Mouse (Mus musculus): ENCODE results near the gene Trp53inp2. TPM values are rescaled to one million over a fixed set of nuclear protein-coding genes. Genes with fewer than 3 reads are reported as not detected.

The Trp53inp2 gene
- total RNA-seq, 2 experiments from 2014 or later, result 109 to 111 TPM

GRCm38 (mm10) chr2:155372451-155372850, 8.4 kb upstream of the Trp53inp2 start:
- Histone ChIP-seq H3K4me3 (no peak overlapping the region), H3K27ac (no peak overlapping the region)
- DNase-seq (ENCODE audit: low spot score in 2 of 2), result no peak
- no peak for TF ChIP-seq CTCF (conservative IDR thresholded peaks at IDR 0.05)

- no peak for DNase-seq (ENCODE audit: low spot score in 2 of 2)
- H3K4me3 ChIP-seq, result no peak overlapping the region
- no peak for TF ChIP-seq CTCF (conservative IDR thresholded peaks at IDR 0.05)
- H3K27ac ChIP-seq, result no peak overlapping the region
Measured at GRCm38 (mm10) chr2:155373302-155373701, 7.6 kb upstream of the Trp53inp2 start.

- Histone ChIP-seq H3K4me3 (no peak overlapping the region), H3K27ac (no peak overlapping the region)
- no peak for DNase-seq (ENCODE audit: low spot score in 2 of 2)
- TF ChIP-seq CTCF (conservative IDR thresholded peaks at IDR 0.05), result no peak
Measured at GRCm38 (mm10) chr2:155373886-155374285, 7.0 kb upstream of the Trp53inp2 start.

GRCm38 (mm10) chr2:155374521-155374920, 6.3 kb upstream of the Trp53inp2 start:
- DNase-seq (ENCODE audit: low spot score in 2 of 2), result no peak
- no peak for TF ChIP-seq CTCF (conservative IDR thresholded peaks at IDR 0.05)
- Histone ChIP-seq H3K4me3 (no peak overlapping the region), H3K27ac (no peak overlapping the region)

GRCm38 (mm10) chr2:155376191-155376590, 4.7 kb upstream of the Trp53inp2 start:
- Histone ChIP-seq H3K27ac (no peak overlapping the region), H3K4me3 (no peak overlapping the region)
- no peak for TF ChIP-seq CTCF (conservative IDR thresholded peaks at IDR 0.05)
- no peak for DNase-seq (ENCODE audit: low spot score in 2 of 2)

- peak overlapping the region; percentile 100 for H3K27ac ChIP-seq
- TF ChIP-seq CTCF (conservative IDR thresholded peaks at IDR 0.05), result no peak
- DNase-seq (ENCODE audit: low spot score in 2 of 2), result no peak
- H3K4me3 ChIP-seq, result peak overlapping the region; percentile 100
Measured at GRCm38 (mm10) chr2:155381060-155381437, 190 bp downstream of the Trp53inp2 start.

- TF ChIP-seq CTCF (conservative IDR thresholded peaks at IDR 0.05), result 0 out of 2 replicates have a peak, but pooled peaks have one; percentile 4
- DNase-seq (ENCODE audit: low spot score in 2 of 2), result peak; percentile 95 to 99
- peak overlapping the region; percentile 100 for H3K27ac ChIP-seq
- peak overlapping the region; percentile 100 for H3K4me3 ChIP-seq
Measured at GRCm38 (mm10) chr2:155381643-155382331, 928 bp downstream of the Trp53inp2 start.

DNA sequence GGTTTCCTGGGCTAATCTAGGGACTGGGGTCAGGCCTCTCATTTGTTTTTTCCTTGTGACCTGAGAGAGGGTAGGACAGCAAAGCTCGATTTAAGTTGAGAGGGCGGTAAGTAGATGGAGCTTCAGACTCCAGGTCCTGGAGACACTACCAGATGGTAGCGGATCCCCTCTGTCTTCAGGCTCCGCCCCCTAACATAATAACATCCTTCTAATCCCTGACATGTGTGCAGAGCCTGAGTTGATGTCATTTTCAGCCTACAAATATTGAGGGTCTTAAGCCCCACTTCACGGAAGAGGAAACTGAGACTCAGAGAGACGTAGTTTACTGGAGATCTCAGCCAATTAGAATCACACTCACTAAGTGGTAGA, 1.5 kb downstream of the Trp53inp2 start:
- no peak for TF ChIP-seq CTCF (conservative IDR thresholded peaks at IDR 0.05)
- peak overlapping the region; percentile 100 for H3K4me3 ChIP-seq

DNA sequence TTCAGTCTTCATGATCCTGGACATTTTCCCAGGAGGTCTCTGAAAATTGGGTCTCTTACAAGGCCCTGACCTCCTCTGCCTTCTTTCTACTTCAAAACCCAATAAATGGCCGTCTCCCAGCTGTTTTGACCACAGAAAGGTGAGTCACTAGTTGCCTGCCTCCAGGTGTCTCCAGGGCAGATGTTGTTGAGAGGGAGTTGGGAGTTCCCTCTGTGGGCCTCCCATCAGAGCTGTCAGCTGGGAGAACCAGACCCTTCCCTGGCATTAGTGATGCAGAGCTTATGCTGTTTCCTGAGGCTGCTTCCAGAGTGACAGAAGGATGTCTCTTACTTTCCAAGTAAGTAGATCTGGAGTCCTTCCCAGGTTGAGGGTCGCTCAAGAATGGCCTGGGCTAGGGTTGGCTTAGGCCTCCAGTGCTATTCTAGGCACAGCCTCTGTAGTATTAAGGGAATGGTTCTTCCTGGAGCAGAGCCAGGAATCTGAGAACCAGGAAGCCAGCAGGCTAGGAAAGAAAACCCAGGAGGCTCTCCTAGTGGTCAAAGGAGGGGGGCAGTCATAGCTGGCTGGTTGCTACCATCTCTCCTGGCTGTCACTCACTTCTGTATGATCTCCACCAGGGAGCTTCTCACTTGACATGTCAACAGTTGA, 2.1 kb downstream of the Trp53inp2 start:
- peak in 1 of 2 experiments; percentile 27 for DNase-seq (ENCODE audit: low spot score in 2 of 2)
- Histone ChIP-seq H3K4me3 (peak overlapping the region; percentile 100), H3K27ac (peak overlapping the region; percentile 100)
- peak; percentile 57 for TF ChIP-seq CTCF (conservative IDR thresholded peaks at IDR 0.05)

More for the DNA sequence above, 1.5 kb downstream of the Trp53inp2 start:
- no peak for DNase-seq (ENCODE audit: low spot score in 2 of 2)
- peak overlapping the region; percentile 100 for H3K27ac ChIP-seq

GRCm38 (mm10) chr2:155385090-155385489, 4.2 kb downstream of the Trp53inp2 start:
- no peak overlapping the region for H3K27ac ChIP-seq
- no peak overlapping the region for H3K4me3 ChIP-seq
- peak; percentile 82 to 83 for DNase-seq (ENCODE audit: low spot score in 2 of 2)
- peak; percentile 91 for TF ChIP-seq CTCF (conservative IDR thresholded peaks at IDR 0.05)

- H3K4me3 ChIP-seq, result no peak overlapping the region
- peak overlapping the region; percentile 55 for H3K27ac ChIP-seq
- TF ChIP-seq CTCF (conservative IDR thresholded peaks at IDR 0.05), result no peak
- DNase-seq (ENCODE audit: low spot score in 2 of 2), result no peak
Measured at GRCm38 (mm10) chr2:155385731-155386533, 5.1 kb downstream of the Trp53inp2 start.

GRCm38 (mm10) chr2:155386534-155386899, 5.7 kb downstream of the Trp53inp2 start:
- no peak overlapping the region for H3K4me3 ChIP-seq
- TF ChIP-seq CTCF (conservative IDR thresholded peaks at IDR 0.05), result no peak
- H3K27ac ChIP-seq, result peak overlapping the region; percentile 55
- DNase-seq (ENCODE audit: low spot score in 2 of 2), result peak in 1 of 2 experiments; percentile 26

DNA sequence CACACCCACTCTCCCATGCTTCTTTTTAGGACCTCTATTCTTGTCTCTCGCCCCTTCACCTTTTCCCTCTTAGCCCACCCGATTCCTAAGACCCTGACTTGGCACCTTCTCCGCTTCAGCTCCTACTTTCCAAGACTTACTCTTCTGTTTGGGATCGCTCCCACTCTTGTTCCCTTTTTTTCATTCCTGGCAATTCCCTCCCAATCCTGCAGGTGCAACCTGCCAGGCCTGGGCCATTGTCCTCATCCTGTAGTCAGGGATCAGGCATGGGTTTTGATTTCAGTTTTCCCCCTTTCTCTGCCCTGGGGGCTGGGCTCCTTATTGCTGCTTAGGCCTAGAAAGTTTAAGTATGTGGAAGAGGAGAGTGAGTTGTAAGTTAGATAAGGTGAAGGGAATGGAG, 6.2 kb downstream of the Trp53inp2 start:
- Histone ChIP-seq H3K4me3 (no peak overlapping the region), H3K27ac (peak overlapping the region; percentile 55; the same call in 1 of the 2 replicates)
- DNase-seq (ENCODE audit: low spot score in 2 of 2), result no peak
- no peak; the same call in 1 of the 2 replicates for TF ChIP-seq CTCF (conservative IDR thresholded peaks at IDR 0.05)

Data from layer of hippocampus, adult 2 months (tissue).